Mouse (Mus musculus): Measurements from ENCODE around the gene Fam19a1. TPM values are rescaled to one million over a fixed set of nuclear protein-coding genes. Genes with fewer than 3 reads are reported as not detected.

Gene Fam19a1
- polyA plus RNA-seq, 1 experiment from 2014 or later, result 24.1 TPM

DNA sequence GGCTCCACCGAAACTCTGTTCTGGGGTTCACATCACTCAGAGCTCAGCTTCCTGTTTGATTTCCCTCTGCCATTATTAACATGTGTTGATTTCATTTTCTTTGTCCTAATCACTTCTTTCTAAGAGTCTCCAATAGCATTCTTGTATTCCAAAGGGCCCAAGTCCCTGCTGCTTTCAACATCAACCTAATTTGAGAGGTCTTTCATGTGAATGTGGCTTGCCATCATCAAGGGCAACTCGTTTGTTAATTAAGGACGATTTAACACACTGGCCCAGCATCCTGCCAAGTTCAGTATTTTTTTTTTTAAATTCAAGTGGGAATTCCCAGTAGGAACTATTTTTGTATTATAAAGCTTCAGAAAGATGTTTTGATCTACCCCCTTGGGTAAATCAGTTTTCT, 263.8 kb downstream of the Fam19a1 start:
- Histone ChIP-seq H3K9ac (replicated peaks; ENCODE audit: low read depth, low read length) (no peak overlapping the region), H3K27me3 (replicated peaks; ENCODE audit: control insufficient read depth, insufficient read depth, low read length) (no peaks in the 10 kb centered on the region), H3K9me3 (ENCODE audit: control insufficient read depth, low read length) (no peaks in the 10 kb centered on the region), H3K4me1 (replicated peaks; ENCODE audit: control insufficient read depth, insufficient read depth, low read length) (peaks cover 10% of the 10 kb centered on the region), H3K4me3 (replicated peaks; ENCODE audit: low read length) (no peak overlapping the region), H3K36me3 (ENCODE audit: control insufficient read depth, insufficient read depth) (no peaks in the 10 kb centered on the region), H3K27ac (ENCODE audit: low read length) (no peak overlapping the region), H3K4me2 (ENCODE audit: low read length) (no peak overlapping the region)
- ATAC-seq, result no peak
- WGBS, result 13% methylated on average over 3 of the region's 3 CpGs

DNA sequence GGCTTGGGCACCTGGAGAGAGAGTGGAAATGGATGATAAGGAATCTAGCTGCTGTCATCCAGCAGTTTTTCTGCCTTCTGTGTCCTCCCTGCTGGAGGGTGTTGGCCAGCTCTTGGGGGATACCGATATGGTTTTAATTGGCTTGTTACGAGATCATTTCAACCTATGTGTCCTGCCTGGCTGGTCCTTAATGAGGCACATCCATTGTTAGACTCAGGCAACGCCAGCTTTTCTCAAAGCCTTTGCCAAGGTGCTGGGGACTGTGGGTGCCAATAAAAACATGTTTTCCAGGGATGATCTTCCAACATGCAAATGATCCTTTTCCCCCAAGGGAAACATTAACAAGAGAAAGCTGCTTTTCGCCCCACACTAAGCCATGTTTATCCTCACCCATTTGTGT, 266.3 kb downstream of the Fam19a1 start:
- Histone ChIP-seq H3K9me3 (ENCODE audit: control insufficient read depth, low read length) (no peaks in the 10 kb centered on the region), H3K4me2 (ENCODE audit: low read length) (no peak overlapping the region), H3K4me1 (replicated peaks; ENCODE audit: control insufficient read depth, insufficient read depth, low read length) (peaks cover 10% of the 10 kb centered on the region), H3K36me3 (ENCODE audit: control insufficient read depth, insufficient read depth) (no peaks in the 10 kb centered on the region), H3K4me3 (replicated peaks; ENCODE audit: low read length) (no peak overlapping the region), H3K9ac (replicated peaks; ENCODE audit: low read depth, low read length) (no peak overlapping the region), H3K27me3 (replicated peaks; ENCODE audit: control insufficient read depth, insufficient read depth, low read length) (no peaks in the 10 kb centered on the region), H3K27ac (ENCODE audit: low read length) (no peak overlapping the region)
- WGBS, result 15% methylated on average over 4 of the region's 4 CpGs
- peak; percentile 70 for ATAC-seq

DNA sequence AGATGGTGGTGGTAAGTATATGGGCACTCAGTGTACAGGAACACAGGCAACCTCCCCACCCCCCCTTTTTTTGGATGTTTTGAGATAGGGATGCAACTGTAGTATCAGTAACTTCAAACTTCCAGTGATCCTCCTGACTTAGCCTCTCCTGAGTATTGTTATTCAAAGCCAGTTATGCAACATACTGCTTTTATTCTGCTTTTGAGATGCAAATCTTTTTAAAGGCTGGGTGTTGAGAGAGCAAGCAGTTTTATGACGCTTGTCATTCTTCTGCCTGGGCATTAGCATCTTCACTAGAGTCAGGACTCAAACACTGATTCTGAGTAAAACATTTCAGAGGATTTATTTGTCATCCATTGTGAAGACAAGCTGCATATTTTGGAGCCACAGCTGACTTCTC, 271.5 kb downstream of the Fam19a1 start:
- no peak for ATAC-seq
- WGBS, result 71% methylated on average over 1 of the region's 1 CpGs
- Histone ChIP-seq H3K27ac (ENCODE audit: low read length) (no peak overlapping the region), H3K9me3 (ENCODE audit: control insufficient read depth, low read length) (no peaks in the 10 kb centered on the region), H3K27me3 (replicated peaks; ENCODE audit: control insufficient read depth, insufficient read depth, low read length) (no peaks in the 10 kb centered on the region), H3K9ac (replicated peaks; ENCODE audit: low read depth, low read length) (no peak overlapping the region), H3K4me1 (replicated peaks; ENCODE audit: control insufficient read depth, insufficient read depth, low read length) (no peaks in the 10 kb centered on the region), H3K4me3 (replicated peaks; ENCODE audit: low read length) (no peak overlapping the region), H3K36me3 (ENCODE audit: control insufficient read depth, insufficient read depth) (no peaks in the 10 kb centered on the region), H3K4me2 (ENCODE audit: low read length) (no peak overlapping the region)

DNA sequence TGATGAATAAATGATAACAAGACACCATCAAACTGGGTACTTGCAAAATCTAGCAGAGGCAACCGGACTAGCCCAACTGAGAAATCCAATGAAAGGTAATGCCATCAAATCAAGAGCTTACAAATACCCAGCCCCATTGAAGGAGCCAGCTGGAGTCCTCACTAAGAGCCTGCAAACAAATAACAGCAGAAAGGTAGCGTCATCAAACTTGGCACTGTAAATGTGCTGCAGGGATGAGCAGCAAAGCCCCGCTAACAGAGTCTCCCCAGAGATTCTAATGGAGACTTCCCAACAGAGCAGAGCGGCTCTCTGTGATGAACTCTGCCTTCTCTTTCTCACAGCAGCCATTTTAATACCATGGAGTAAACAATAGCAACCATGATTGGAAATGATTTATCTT, 305.9 kb downstream of the Fam19a1 start:
- Histone ChIP-seq H3K4me2 (ENCODE audit: low read length) (no peak overlapping the region), H3K36me3 (ENCODE audit: control insufficient read depth, insufficient read depth) (no peaks in the 10 kb centered on the region), H3K27ac (ENCODE audit: low read length) (no peak overlapping the region), H3K9me3 (ENCODE audit: control insufficient read depth, low read length) (no peaks in the 10 kb centered on the region), H3K27me3 (replicated peaks; ENCODE audit: control insufficient read depth, insufficient read depth, low read length) (peaks cover 7% of the 10 kb centered on the region; the same call in 1 of the 2 replicates), H3K9ac (replicated peaks; ENCODE audit: low read depth, low read length) (no peak overlapping the region), H3K4me1 (replicated peaks; ENCODE audit: control insufficient read depth, insufficient read depth, low read length) (no peaks in the 10 kb centered on the region), H3K4me3 (replicated peaks; ENCODE audit: low read length) (no peak overlapping the region)
- 55% methylated on average over 4 of the region's 4 CpGs for WGBS
- ATAC-seq, result no peak

DNA sequence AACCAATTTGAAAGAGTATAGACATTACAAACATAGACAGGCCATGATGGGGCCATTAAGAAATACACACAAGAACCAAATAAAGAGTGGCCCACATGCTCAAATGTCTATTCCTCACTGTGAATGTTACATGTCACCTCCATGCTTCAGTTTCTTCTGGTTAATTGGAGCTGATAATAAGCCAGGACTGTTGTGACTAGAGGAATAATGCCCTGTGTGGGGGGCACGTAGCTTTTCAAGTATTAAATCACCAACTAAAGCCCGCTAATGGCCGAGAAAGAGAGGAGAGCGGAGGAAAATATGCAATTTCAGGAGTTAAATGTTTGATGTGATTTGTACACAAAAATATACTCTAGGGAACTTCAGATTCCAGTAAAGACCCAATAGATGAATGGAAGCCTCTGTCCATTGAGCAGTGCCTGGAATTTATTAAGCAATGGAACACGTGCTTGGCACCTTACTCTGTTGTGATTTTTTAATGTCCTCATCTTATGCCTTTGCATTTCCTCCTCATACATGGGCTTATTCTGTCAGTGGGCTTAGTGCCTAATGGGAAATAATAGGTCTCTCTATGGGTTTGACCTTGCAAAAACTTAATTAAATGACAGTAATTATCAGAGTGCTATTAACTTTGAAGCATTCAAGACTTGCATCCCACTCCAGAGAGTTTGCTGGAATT, 306.9 kb downstream of the Fam19a1 start:
- no peak overlapping the region for H3K27ac ChIP-seq (ENCODE audit: low read length)
- H3K9ac ChIP-seq (replicated peaks; ENCODE audit: low read depth, low read length), result no peak overlapping the region
- no peaks in the 10 kb centered on the region for H3K9me3 ChIP-seq (ENCODE audit: control insufficient read depth, low read length)
- no peak overlapping the region for H3K4me3 ChIP-seq (replicated peaks; ENCODE audit: low read length)
- no peak overlapping the region for H3K4me2 ChIP-seq (ENCODE audit: low read length)
- WGBS, result 5% methylated on average over 5 of the region's 5 CpGs
- no peaks in the 10 kb centered on the region for H3K36me3 ChIP-seq (ENCODE audit: control insufficient read depth, insufficient read depth)
- ATAC-seq, result no peak
- H3K4me1 ChIP-seq (replicated peaks; ENCODE audit: control insufficient read depth, insufficient read depth, low read length), result no peaks in the 10 kb centered on the region
- H3K27me3 ChIP-seq (replicated peaks; ENCODE audit: control insufficient read depth, insufficient read depth, low read length), result peaks cover 7% of the 10 kb centered on the region; the same call in 1 of the 2 replicates

GRCm38 (mm10) chr6:96420515-96420914, 307.6 kb downstream of the Fam19a1 start:
- Histone ChIP-seq H3K27ac (ENCODE audit: low read length) (no peak overlapping the region), H3K4me1 (replicated peaks; ENCODE audit: control insufficient read depth, insufficient read depth, low read length) (no peaks in the 10 kb centered on the region), H3K9me3 (ENCODE audit: control insufficient read depth, low read length) (no peaks in the 10 kb centered on the region), H3K9ac (replicated peaks; ENCODE audit: low read depth, low read length) (no peak overlapping the region), H3K4me3 (replicated peaks; ENCODE audit: low read length) (no peak overlapping the region), H3K27me3 (replicated peaks; ENCODE audit: control insufficient read depth, insufficient read depth, low read length) (peaks cover 7% of the 10 kb centered on the region; the same call in 1 of the 2 replicates), H3K4me2 (ENCODE audit: low read length) (no peak overlapping the region), H3K36me3 (ENCODE audit: control insufficient read depth, insufficient read depth) (no peaks in the 10 kb centered on the region)
- ATAC-seq, result peak; percentile 61
- WGBS, result 5% methylated on average over 2 of the region's 2 CpGs

DNA sequence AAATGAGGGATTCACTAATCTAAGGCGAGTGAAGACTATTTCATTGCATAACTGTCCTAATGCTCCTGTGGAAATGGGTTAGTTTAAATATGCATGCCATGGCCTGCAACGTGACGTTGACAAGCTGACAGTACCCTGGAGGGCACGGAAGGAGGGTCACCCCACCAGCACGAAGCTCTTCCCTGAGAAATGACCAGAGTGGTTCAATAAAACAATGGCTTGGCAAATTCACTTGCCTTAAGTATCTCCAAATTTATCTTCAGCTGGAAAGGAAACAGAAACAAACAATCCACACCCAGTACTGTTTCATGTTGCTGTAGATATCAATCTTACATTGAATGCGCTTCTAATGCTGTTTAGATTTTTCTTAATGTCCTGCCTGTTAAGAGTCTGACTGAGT, 316.4 kb downstream of the Fam19a1 start:
- WGBS, result 75% methylated on average over 6 of the region's 6 CpGs
- H3K9me3 ChIP-seq (ENCODE audit: control insufficient read depth, low read length), result no peaks in the 10 kb centered on the region
- no peaks in the 10 kb centered on the region; the same call in 1 of the 2 replicates for H3K27me3 ChIP-seq (replicated peaks; ENCODE audit: control insufficient read depth, insufficient read depth, low read length)
- H3K4me3 ChIP-seq (replicated peaks; ENCODE audit: low read length), result no peak overlapping the region
- no peak overlapping the region for H3K27ac ChIP-seq (ENCODE audit: low read length)
- no peak for ATAC-seq
- no peak overlapping the region for H3K9ac ChIP-seq (replicated peaks; ENCODE audit: low read depth, low read length)
- no peaks in the 10 kb centered on the region for H3K36me3 ChIP-seq (ENCODE audit: control insufficient read depth, insufficient read depth)
- no peak overlapping the region for H3K4me2 ChIP-seq (ENCODE audit: low read length)
- H3K4me1 ChIP-seq (replicated peaks; ENCODE audit: control insufficient read depth, insufficient read depth, low read length), result no peaks in the 10 kb centered on the region

DNA sequence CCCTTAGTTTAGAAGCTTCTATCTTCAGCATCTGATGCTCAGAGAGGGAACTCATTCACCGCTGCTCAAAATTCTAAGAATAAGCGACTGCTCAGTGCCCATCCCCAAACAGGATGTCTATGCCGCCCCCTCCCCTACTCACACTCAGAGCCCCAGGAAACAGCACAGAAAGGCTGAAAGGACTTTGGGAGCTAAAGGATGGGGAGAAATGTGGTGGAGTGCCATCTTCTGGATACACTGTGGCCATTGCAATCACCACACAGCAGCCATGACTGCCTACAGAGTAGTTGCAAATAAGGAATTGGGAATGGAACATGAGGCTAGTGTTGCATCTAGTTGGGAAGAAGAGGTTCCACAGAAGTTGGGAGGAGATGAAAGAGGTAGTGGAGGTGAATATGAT, 319.4 kb downstream of the Fam19a1 start:
- Histone ChIP-seq H3K27me3 (replicated peaks; ENCODE audit: control insufficient read depth, insufficient read depth, low read length) (no peaks in the 10 kb centered on the region; the same call in 1 of the 2 replicates), H3K9me3 (ENCODE audit: control insufficient read depth, low read length) (no peaks in the 10 kb centered on the region), H3K36me3 (ENCODE audit: control insufficient read depth, insufficient read depth) (no peaks in the 10 kb centered on the region), H3K9ac (replicated peaks; ENCODE audit: low read depth, low read length) (no peak overlapping the region), H3K4me2 (ENCODE audit: low read length) (no peak overlapping the region), H3K4me3 (replicated peaks; ENCODE audit: low read length) (no peak overlapping the region), H3K27ac (ENCODE audit: low read length) (no peak overlapping the region), H3K4me1 (replicated peaks; ENCODE audit: control insufficient read depth, insufficient read depth, low read length) (no peaks in the 10 kb centered on the region)
- no peak for ATAC-seq
- WGBS, result 75% methylated on average over 3 of the region's 3 CpGs

- no peak for ATAC-seq
- WGBS, result 88% methylated on average over 1 of the region's 1 CpGs
- no peaks in the 10 kb centered on the region for H3K4me1 ChIP-seq (replicated peaks; ENCODE audit: control insufficient read depth, insufficient read depth, low read length)
- H3K36me3 ChIP-seq (ENCODE audit: control insufficient read depth, insufficient read depth), result no peaks in the 10 kb centered on the region
- no peak overlapping the region for H3K27ac ChIP-seq (ENCODE audit: low read length)
- H3K9me3 ChIP-seq (ENCODE audit: control insufficient read depth, low read length), result no peaks in the 10 kb centered on the region
- H3K4me2 ChIP-seq (ENCODE audit: low read length), result no peak overlapping the region
- no peaks in the 10 kb centered on the region for H3K27me3 ChIP-seq (replicated peaks; ENCODE audit: control insufficient read depth, insufficient read depth, low read length)
- no peak overlapping the region for H3K4me3 ChIP-seq (replicated peaks; ENCODE audit: low read length)
- H3K9ac ChIP-seq (replicated peaks; ENCODE audit: low read depth, low read length), result no peak overlapping the region
Measured at GRCm38 (mm10) chr6:96433896-96434295, 320.9 kb downstream of the Fam19a1 start.

DNA sequence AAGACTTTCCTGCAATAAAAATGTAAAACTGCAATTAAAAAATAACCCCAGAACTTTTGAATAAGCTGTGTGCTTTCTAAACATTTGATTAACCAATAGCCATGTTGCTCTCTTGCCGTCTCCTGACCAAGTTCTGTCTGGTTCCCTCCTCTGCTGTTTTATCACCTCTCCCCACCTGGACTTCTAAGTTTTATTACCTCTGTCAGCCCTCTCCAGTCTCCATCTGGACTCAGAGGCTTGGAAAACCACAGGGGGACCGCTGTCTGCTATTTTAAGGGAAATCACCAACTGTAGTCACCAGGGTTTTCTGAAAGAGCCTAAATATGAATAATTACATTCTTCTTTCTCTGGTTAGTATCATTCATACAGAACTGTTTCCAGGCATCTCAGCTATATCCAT, 322.6 kb downstream of the Fam19a1 start:
- no peaks in the 10 kb centered on the region for H3K27me3 ChIP-seq (replicated peaks; ENCODE audit: control insufficient read depth, insufficient read depth, low read length)
- no peak overlapping the region for H3K9ac ChIP-seq (replicated peaks; ENCODE audit: low read depth, low read length)
- H3K4me2 ChIP-seq (ENCODE audit: low read length), result no peak overlapping the region
- no peaks in the 10 kb centered on the region for H3K36me3 ChIP-seq (ENCODE audit: control insufficient read depth, insufficient read depth)
- no peaks in the 10 kb centered on the region for H3K4me1 ChIP-seq (replicated peaks; ENCODE audit: control insufficient read depth, insufficient read depth, low read length)
- no peak for ATAC-seq
- no peaks in the 10 kb centered on the region for H3K9me3 ChIP-seq (ENCODE audit: control insufficient read depth, low read length)
- WGBS, result 88% methylated on average over 2 of the region's 2 CpGs
- no peak overlapping the region for H3K4me3 ChIP-seq (replicated peaks; ENCODE audit: low read length)
- H3K27ac ChIP-seq (ENCODE audit: low read length), result no peak overlapping the region

Measured in forebrain, embryonic 16.5 days (tissue).